Mouse (Mus musculus) kidney, embryonic 14.5 days (tissue): ENCODE results near the gene Nat9. TPM values are rescaled to one million over a fixed set of nuclear protein-coding genes. Genes with fewer than 3 reads are reported as not detected.
A peak's percentile ranks its signal among the peaks of the same experiment; 100 is the strongest.

Source experiments
- ATAC-seq: fragments of 200-750 bp; cut with Nextera tagmentation; 2 replicates; pipeline ENCODE4 v1.8.0; 2017; ENCODE audit warnings: moderate number of reproducible peaks, mild to moderate bottlenecking, moderate TSS enrichment, moderate library complexity; ENCODE audit not compliant: low FRiP score, low TSS enrichment
- H3K27ac ChIP-seq: fragments of 300-500 bp; sonication (generic); 2 replicates; pipeline ENCODE4 v1.5.1; 2014; ENCODE audit warnings: low read depth, mild to moderate bottlenecking, low read length, moderate library complexity, mixed read lengths
- H3K27me3 ChIP-seq: fragments of 300-500 bp; sonication (generic); 2 replicates; pipeline ENCODE4 v1.6.1; 2014; ENCODE audit warnings: mild to moderate bottlenecking, low read length; ENCODE audit not compliant: control insufficient read depth, insufficient read depth
- H3K36me3 ChIP-seq: fragments of 300-500 bp; sonication (generic); 2 replicates; pipeline ENCODE4 v1.6.1; 2014; ENCODE audit warnings: low read length, mixed read lengths; ENCODE audit not compliant: control insufficient read depth, insufficient read depth
- H3K4me1 ChIP-seq: fragments of 300-500 bp; sonication (generic); 2 replicates; pipeline ENCODE4 v1.6.1; 2014; ENCODE audit warnings: low read length, mixed read lengths; ENCODE audit not compliant: control insufficient read depth, insufficient read depth
- H3K4me2 ChIP-seq: fragments of 300-500 bp; sonication (generic); replicated peaks from 2 replicates; pipeline ENCODE4 v1.6.1; 2014; ENCODE audit warnings: low read depth, mild to moderate bottlenecking, low read length
- H3K4me3 ChIP-seq: fragments of 300-500 bp; sonication (generic); 2 replicates; pipeline ENCODE4 v1.5.1; 2014; ENCODE audit warnings: mild to moderate bottlenecking, low read length
- H3K9ac ChIP-seq: fragments of 300-500 bp; sonication (generic); 2 replicates; pipeline ENCODE4 v1.6.1; 2014; ENCODE audit warnings: low read depth, mild to moderate bottlenecking, low read length, moderate library complexity
- H3K9me3 ChIP-seq: fragments of 300-500 bp; sonication (generic); 2 replicates; pipeline ENCODE4 v1.6.1; 2016; ENCODE audit warnings: low read length; ENCODE audit not compliant: control insufficient read depth
- WGBS: fragments of 180-500 bp; shearing (Covaris S2); extraction: QIAGEN DNeasy Blood & Tissue Kit; methylation state at CpG from one replicate; pipeline ENCODE4 v1.1.7; 2014; 5-methylcytosine and 5-hydroxymethylcytosine counted together
- polyA plus RNA-seq: library from polyadenylated mRNA; unstranded; fragments of >200 nt; fragmentation: Nextera tagmentation; extraction: Ambion mirVana; gene quantifications from 2 replicates; pipeline ENCODE4 v1.2.1, GENCODE M21; 2014

Nat9 gene
- polyA plus RNA-seq, 1 experiment from 2014 or later: 18.2 TPM

- no peak overlapping the region for H3K4me2 ChIP-seq
- H3K27ac ChIP-seq: no peak overlapping the region
- H3K27me3 ChIP-seq: no peaks in the 10 kb centered on the region
- peaks cover 1% of the 10 kb centered on the region; the same call in 1 of the 2 replicates for H3K36me3 ChIP-seq
- no peak for ATAC-seq
- H3K9ac ChIP-seq: no peak overlapping the region
- no peaks in the 10 kb centered on the region for H3K9me3 ChIP-seq
- H3K4me1 ChIP-seq: 0 out of 2 replicates have a peak, but pooled peaks cover 3% of the 10 kb centered on the region
- H3K4me3 ChIP-seq: no peak overlapping the region
- 64% methylated on average over 9 of the region's 9 CpGs for WGBS
Measured at GRCm38 (mm10) chr11:115192180-115192579, 4.5 kb upstream of the Nat9 start.

DNA sequence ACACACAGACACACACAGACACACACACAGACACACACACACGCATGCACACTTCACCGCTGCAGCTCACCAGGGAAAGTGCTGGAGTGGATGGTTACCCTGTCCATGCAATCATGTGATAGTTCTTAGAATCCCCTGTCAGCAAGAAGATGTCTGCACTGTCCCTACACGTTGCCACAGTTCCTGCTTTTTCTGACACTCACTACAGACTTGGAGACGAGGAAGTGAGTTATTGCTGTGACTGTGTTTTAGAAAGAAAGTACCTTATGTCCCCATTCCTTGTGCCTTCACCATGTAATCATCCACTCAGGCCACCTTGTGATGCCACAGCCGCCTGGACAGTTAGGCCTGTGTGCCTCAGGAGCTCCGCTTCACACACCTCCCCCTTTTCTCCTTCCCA lies 1.6 kb upstream of the Nat9 start:
- no peak for ATAC-seq
- H3K9me3 ChIP-seq: no peaks in the 10 kb centered on the region
- no peak overlapping the region for H3K4me2 ChIP-seq
- H3K4me1 ChIP-seq: peaks cover 12% of the 10 kb centered on the region; the same call in 1 of the 2 replicates
- H3K36me3 ChIP-seq: no peaks in the 10 kb centered on the region
- no peak overlapping the region for H3K9ac ChIP-seq
- WGBS: 91% methylated on average over 6 of the region's 6 CpGs
- no peak overlapping the region for H3K4me3 ChIP-seq
- H3K27ac ChIP-seq: no peak overlapping the region
- H3K27me3 ChIP-seq: no peaks in the 10 kb centered on the region

GRCm38 (mm10) chr11:115188539-115189231 lies 1.0 kb upstream of the Nat9 start:
- H3K27me3 ChIP-seq: no peaks in the 10 kb centered on the region
- H3K9ac ChIP-seq: no peak overlapping the region
- peaks cover 12% of the 10 kb centered on the region; the same call in 1 of the 2 replicates for H3K4me1 ChIP-seq
- no peaks in the 10 kb centered on the region for H3K9me3 ChIP-seq
- no peaks in the 10 kb centered on the region for H3K36me3 ChIP-seq
- ATAC-seq: no peak
- no peak overlapping the region for H3K4me3 ChIP-seq
- 92% methylated on average over 13 of the region's 13 CpGs for WGBS
- no peak overlapping the region for H3K27ac ChIP-seq
- no peak overlapping the region for H3K4me2 ChIP-seq

GRCm38 (mm10) chr11:115187224-115187639 lies 427 bp downstream of the Nat9 start, which contains the start of gene Tmem104:
Tmem104 (plus strand) TSS chr11:115187487.
- Histone ChIP-seq H3K4me2 (peak within 1 kb of the TSS; percentile 76), H3K9ac (peak within 1 kb of the TSS; percentile 71), H3K4me3 (peak within 1 kb of the TSS; percentile 60), H3K27me3 (no peaks in the 10 kb centered on the region), H3K4me1 (peaks cover 12% of the 10 kb centered on the region; the same call in 1 of the 2 replicates), H3K9me3 (no peaks in the 10 kb centered on the region), H3K27ac (peak within 1 kb of the TSS; percentile 52; the same call in 1 of the 2 replicates), H3K36me3 (no peaks in the 10 kb centered on the region)
- ATAC-seq: peak; percentile 91
- under 1% methylated on average over 39 of the region's 39 CpGs for WGBS

DNA sequence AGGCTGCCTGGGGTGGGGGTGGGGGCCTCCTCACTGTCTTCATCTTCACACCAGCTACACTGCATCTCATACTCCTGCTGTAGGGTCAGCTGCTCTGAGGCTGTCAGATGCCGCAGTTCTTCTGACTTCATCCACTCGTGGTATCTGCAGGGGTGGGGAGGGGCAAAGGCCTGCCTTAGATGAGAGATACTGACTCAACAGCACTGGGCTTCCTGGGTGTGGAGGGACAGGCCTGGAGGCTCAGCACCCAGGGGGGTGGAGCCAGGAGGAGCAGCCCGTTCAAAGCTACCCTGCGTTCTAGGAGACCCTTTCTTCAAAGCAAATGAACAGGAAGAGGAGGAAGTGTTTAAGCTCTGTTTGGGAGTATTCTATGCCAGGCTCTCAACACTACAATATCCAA lies 2.7 kb downstream of the Nat9 start:
- Histone ChIP-seq H3K4me3 (no peak overlapping the region), H3K36me3 (peaks cover 13% of the 10 kb centered on the region; the same call in 1 of the 2 replicates), H3K9me3 (no peaks in the 10 kb centered on the region), H3K9ac (no peak overlapping the region), H3K4me2 (no peak overlapping the region), H3K4me1 (peaks cover 12% of the 10 kb centered on the region; the same call in 1 of the 2 replicates), H3K27me3 (no peaks in the 10 kb centered on the region), H3K27ac (no peak overlapping the region)
- WGBS: 48% methylated on average over 4 of the region's 4 CpGs
- ATAC-seq: no peak

DNA sequence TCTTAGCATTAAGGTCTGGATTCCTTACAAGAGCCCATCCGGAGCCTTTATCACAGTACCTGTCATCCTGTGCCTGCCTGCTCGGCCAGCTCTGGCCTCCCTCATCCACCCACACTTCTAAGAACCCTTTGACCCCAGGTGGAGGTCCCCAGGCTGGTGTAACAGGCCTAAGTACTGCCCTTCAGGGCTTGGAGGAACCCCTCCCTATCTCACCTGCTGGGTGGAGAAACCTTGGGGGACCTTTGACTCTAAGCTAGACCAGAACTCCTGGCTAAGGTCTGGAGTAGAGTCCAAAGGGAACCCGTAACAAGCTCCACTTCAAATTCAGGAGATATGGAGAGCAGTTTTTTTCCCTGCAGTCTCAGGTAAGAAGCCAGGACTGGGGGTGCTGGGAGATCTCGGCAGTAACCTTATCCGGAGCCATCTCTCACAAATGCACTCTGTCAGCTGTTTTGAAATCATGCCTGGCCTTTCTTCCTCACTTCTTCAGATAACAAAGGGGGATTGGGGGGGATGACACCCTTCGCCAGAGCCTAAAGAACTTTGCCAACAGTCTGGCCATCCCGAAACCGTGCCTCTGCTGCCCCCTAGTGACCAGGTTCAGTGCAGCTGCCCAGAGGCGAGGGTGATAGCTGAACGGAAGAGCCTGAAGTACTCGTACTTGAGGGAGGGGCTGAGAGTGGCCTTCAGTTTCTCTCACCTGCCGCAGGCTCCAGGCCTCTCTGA lies 5.6 kb downstream of the Nat9 start:
- Histone ChIP-seq H3K4me2 (no peak overlapping the region), H3K4me1 (peaks cover 23% of the 10 kb centered on the region), H3K36me3 (peaks cover 17% of the 10 kb centered on the region; the same call in 1 of the 2 replicates), H3K9ac (no peak overlapping the region), H3K27me3 (no peaks in the 10 kb centered on the region), H3K9me3 (no peaks in the 10 kb centered on the region), H3K27ac (no peak overlapping the region), H3K4me3 (no peak overlapping the region)
- 0 out of 2 replicates have a peak, but pooled peaks have one; percentile 9 for ATAC-seq
- 22% methylated on average over 12 of the region's 12 CpGs for WGBS

- no peaks in the 10 kb centered on the region for H3K27me3 ChIP-seq
- H3K9ac ChIP-seq: no peak overlapping the region
- H3K4me1 ChIP-seq: peaks cover 34% of the 10 kb centered on the region
- no peak overlapping the region for H3K4me2 ChIP-seq
- H3K9me3 ChIP-seq: no peaks in the 10 kb centered on the region
- ATAC-seq: no peak
- 88% methylated on average over 6 of the region's 6 CpGs for WGBS
- no peak overlapping the region for H3K4me3 ChIP-seq
- peaks cover 17% of the 10 kb centered on the region; the same call in 1 of the 2 replicates for H3K36me3 ChIP-seq
- no peak overlapping the region for H3K27ac ChIP-seq
Measured at GRCm38 (mm10) chr11:115179881-115180280, 7.8 kb downstream of the Nat9 start.

DNA sequence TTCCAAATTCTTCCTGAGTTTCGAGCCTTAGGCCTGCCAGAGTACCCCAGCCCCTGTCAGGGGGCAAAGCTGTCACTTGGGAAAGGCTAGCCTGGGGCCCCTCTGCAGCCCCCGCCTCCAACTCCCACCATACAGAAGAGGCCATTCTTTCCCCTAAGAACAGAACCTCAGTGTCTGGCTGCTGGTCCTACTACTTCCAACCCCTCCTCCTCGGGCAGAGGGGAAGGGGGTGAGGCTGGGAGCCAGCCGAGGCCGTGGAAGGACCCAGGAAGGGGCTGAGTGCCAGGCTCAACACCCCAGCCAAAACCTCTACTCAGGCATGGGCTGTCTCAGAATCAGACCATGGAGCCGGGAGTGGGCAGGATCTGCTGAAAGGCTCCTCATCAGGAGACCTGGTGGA lies 8.5 kb downstream of the Nat9 start:
- Histone ChIP-seq H3K4me1 (peaks cover 41% of the 10 kb centered on the region), H3K27me3 (no peaks in the 10 kb centered on the region), H3K9me3 (no peaks in the 10 kb centered on the region), H3K36me3 (peaks cover 17% of the 10 kb centered on the region; the same call in 1 of the 2 replicates), H3K27ac (no peak overlapping the region), H3K4me3 (no peak overlapping the region), H3K4me2 (no peak overlapping the region), H3K9ac (no peak overlapping the region)
- ATAC-seq: no peak
- 76% methylated on average over 6 of the region's 6 CpGs for WGBS

DNA sequence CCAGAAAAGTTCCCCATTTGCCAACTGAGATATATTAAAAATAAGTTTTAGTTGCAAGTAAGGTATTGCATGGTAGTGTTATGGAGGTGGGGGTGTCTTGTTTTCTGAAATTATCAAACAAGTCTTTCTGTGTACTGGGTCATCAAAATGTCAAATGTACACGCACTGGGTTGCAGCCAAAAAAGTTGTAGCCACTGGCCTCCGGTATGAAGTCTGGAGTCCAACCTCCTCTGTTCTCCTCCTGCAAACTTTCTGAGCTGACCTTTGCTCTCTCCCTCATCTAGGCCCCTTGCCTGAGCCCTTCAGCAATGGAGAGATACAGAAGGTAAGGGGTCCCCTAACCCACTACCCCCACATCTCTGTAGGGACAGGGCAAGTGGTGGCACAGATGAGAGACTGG lies 8.9 kb downstream of the Nat9 start:
- 87% methylated on average over 2 of the region's 2 CpGs for WGBS
- Histone ChIP-seq H3K4me2 (no peak overlapping the region), H3K4me3 (no peak overlapping the region), H3K27ac (no peak overlapping the region), H3K36me3 (peaks cover 17% of the 10 kb centered on the region; the same call in 1 of the 2 replicates), H3K27me3 (no peaks in the 10 kb centered on the region), H3K9me3 (no peaks in the 10 kb centered on the region), H3K4me1 (peaks cover 45% of the 10 kb centered on the region), H3K9ac (no peak overlapping the region)
- ATAC-seq: no peak
